Mouse (Mus musculus): Measurements from ENCODE around the gene Man1c1.

Gene Man1c1

GRCm38 (mm10) chr4:134703835-134704546 is at the start of gene Man1c1:
TSS of gene Man1c1 (minus strand) at chr4:134704290.
- in situ Hi-C loops (cut with MboI, MseI): no loop called here

DNA sequence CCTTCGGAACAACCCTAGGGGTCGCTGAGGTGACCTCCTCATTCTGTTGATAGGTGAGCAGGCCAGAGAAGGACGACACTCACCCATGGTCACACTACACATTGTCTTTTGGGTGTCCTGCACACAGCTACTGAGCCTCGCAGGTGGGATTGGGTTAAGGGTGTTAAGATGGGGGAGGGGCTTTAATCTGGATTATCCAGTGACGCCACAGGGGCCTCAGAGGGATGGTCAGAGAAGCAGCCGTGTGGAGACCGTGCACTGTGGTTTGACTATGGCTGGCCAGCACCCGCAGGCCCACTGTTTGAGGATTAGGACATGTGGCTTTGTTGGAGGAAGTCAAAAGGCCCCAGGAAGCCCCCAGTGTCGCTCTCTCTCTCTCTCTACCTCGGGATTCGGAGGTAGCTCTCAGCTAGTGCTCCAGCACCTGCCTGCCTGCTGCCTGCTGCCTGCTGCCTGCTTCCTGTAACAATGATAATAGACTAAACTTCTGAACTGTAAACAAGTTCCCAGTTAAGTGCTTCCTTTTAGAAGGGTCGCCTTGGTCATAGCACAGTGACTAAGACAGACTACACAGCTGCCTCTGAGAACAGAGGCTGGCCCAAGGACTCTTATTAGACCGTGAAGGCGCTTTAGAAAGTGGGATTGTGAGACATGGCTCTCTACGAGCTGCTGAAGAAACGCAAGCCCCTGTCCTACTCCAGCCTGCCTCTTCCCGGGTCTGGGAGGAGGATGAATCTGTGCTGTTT is 49.6 kb upstream of the Man1c1 start:
- in situ Hi-C loops (cut with MboI, MseI): no loop called here

- in situ Hi-C loops (cut with MboI, MseI): no loop called here
Measured at GRCm38 (mm10) chr4:134752911-134753426, 48.9 kb upstream of the Man1c1 start.

- in situ Hi-C loops (cut with MboI, MseI): no loop called here
Measured at GRCm38 (mm10) chr4:134751682-134752380, 47.7 kb upstream of the Man1c1 start.

DNA sequence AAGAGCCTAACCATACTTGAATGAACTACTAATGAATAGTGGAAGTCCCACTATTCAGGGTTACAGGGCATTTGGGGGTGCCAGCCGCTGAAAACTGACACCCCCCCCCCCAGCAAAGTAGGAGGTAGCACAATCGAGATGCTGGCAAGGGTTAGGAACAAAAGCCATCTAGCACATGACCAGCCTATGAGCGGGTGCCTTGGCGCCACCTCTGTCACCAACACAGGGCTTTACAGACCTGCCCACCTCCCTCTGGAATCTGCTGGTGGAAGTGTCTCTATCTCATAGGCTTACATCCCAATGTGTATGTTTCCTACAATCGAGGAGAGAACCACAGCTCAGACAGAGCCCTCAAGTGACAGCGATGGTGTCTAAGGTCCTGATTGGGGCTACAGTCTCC is 46.7 kb upstream of the Man1c1 start:
- in situ Hi-C loops (cut with MboI, MseI): no loop called here

DNA sequence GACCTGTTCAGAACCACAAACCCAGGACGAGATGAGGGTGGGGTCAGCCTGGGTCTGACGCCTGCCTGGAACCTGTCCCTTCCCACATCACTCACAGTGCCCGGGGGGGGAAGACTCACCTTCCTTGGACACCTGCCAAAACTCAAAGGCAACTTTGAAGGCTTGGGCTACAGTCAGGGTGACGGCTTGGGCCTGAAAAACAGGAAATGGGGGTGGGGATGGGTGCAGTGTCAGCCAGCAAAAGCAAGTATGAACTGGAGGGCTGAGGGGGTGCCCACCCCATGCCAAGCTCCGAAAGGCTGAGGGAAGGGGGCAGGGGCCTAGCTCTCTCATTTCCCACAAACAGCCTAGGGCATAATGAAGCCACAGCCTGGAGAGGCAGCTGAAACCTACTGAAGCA is 46.2 kb upstream of the Man1c1 start:
- in situ Hi-C loops (cut with MboI, MseI): no loop called here

- in situ Hi-C loops (cut with MboI, MseI): no loop called here
Measured at GRCm38 (mm10) chr4:134749301-134750030, 45.4 kb upstream of the Man1c1 start.

DNA sequence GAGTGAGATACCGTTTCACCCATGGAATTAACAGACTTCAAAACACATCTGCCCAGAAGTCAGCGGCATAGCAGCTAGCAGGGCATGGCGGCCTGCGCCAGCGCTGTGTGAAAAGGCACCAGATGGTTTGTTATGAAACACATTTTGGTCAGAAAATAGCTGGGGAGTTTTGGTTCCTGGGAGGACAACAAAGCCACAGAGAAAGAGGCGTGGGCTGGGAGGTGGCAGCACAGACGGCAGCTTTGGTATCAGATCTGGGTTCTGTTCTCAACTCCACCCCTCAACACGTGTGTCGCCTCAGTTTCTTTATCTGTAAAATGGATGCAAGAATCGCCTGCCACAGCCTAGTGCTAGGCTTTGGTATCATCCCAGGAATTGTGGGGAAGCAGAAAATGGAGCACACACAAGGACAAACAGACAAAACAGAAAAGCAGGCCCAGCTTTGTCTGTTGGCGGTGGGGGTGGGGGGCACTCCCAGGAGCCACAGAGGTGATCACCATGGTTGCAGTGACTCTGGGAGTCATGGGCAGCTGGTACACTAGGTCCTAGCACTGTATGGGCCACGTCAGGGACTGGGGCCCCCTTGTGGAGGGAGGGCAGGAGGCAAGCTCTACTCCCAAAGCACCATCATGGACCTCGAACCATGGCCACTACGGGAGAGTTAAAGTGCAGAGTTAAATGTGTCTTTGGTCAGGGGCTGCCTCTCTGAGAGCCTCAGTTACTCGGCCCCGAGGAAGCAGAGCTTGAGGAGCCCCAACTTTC is 42.0 kb upstream of the Man1c1 start:
- in situ Hi-C loops (cut with MboI, MseI): no loop called here

- in situ Hi-C loops (cut with MboI, MseI): no loop called here
Measured at GRCm38 (mm10) chr4:134743881-134744633, 40.0 kb upstream of the Man1c1 start.

DNA sequence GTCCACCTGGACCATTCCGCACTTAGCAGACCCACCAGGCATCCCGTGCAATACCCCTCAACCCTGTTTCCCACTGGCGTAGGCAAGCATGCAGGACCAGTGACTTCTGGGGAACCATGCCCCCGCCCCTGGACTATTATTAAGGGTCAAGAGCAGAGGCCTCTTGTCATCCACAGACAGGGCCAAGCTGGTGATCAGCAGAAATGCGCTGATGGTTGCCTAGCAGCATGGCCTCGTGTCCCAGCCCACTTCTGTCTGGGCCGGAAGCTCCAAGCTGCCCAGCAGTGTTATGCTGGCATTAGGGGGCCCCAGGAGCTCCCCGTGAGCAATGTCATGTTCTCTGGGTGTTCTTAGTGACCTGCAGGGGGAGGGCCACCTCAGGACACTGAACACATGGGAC is 37.9 kb upstream of the Man1c1 start:
- in situ Hi-C loops (cut with MboI, MseI): no loop called here

- in situ Hi-C loops (cut with MboI, MseI): no loop called here
Measured at GRCm38 (mm10) chr4:134740186-134740585, 36.1 kb upstream of the Man1c1 start.

DNA sequence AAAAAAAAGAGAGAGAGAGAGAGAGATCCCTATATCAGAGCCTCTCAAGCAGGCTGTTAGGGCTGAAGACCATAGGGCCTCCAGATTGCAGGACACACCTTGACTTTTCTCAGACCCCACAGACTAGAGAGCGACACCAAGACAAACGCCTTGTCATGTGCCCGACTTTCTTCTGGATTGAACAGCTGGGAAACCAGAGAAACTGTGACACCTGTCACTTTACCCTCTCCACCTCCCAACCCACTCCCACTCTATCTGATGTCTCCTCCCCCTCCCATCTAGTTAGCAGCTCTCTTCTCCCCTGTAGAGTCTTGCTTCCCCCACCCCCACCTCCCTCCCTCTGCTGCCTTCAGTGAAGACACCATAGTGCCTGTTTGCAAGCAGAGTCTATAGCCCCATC is 35.4 kb upstream of the Man1c1 start:
- in situ Hi-C loops (cut with MboI, MseI): no loop called here

- in situ Hi-C loops (cut with MboI, MseI): no loop called here
Measured at GRCm38 (mm10) chr4:134737365-134737910, 33.3 kb upstream of the Man1c1 start.

GRCm38 (mm10) chr4:134736147-134736546 is 32.1 kb upstream of the Man1c1 start:
- in situ Hi-C loops (cut with MboI, MseI): no loop called here

GRCm38 (mm10) chr4:134734629-134735081 is 30.6 kb upstream of the Man1c1 start:
- in situ Hi-C loops (cut with MboI, MseI): no loop called here

DNA sequence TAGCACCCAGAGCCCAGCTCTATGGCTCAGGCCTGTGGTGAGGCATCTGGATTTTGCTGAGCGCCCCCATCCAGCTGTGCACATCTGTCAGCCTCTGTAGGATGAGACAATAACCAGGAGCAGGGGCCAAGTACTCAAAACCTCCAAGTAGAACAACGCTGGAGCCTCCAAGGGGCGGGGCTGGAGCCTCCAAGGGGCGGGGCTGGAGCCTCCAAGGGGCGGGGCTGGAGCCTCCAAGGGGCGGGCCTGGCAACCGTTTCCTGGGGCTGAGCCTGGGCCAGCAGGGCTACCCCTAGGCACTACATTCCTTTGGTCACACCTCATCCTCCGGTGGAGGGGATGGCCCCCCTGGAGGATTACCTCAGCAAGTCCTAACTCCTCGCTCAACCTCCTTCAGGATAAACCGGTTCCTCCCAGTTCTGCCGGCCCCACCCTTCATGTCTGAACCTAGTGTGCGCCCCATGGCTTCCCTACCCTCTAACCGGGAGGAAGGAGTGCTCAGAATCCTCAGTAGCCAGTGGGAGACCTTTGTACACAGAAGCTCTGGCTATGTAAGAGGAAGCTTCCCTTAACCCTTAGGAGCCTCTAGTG is 30.0 kb upstream of the Man1c1 start:
- in situ Hi-C loops (cut with MboI, MseI): no loop called here

DNA sequence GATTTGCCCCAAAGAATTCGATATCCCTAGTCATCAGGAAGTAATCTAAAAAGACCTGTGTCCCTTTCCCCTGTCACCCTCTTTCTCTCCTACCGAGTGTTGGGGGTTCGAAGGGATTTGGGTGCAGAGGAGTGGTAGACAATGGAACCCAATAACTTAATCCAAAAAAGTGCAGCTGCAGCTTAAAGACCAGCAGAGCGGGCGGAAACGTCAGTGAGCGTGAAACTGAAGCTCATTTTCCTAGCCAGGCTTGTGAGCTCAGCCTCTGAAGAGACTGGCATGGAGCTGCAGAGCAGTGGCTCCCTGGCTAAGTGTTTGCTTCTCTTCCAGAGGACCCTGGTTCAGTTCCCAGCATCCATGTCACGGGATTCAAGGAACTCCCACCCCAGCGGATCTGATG is 29.3 kb upstream of the Man1c1 start:
- in situ Hi-C loops (cut with MboI, MseI): no loop called here

DNA sequence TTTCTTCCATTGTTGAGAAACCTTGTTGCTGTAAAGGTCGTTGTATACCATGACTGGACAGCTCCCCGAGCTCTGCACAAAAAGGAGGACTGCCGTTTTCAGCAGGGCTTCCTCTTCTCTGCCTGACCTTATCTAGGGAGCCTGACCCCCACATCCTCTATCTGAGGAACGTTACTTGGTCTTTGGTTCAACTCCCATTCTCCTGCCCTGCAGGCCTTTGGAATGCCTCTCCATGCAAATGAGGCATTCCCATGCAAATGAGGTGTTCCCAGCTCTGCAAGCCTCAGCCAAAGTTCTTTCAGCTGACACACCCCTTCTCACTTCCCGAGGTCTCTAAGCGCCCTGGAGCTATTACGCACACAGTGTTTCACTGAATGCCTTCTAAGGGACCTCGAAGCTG is 26.0 kb upstream of the Man1c1 start:
- in situ Hi-C loops (cut with MboI, MseI): no loop called here

DNA sequence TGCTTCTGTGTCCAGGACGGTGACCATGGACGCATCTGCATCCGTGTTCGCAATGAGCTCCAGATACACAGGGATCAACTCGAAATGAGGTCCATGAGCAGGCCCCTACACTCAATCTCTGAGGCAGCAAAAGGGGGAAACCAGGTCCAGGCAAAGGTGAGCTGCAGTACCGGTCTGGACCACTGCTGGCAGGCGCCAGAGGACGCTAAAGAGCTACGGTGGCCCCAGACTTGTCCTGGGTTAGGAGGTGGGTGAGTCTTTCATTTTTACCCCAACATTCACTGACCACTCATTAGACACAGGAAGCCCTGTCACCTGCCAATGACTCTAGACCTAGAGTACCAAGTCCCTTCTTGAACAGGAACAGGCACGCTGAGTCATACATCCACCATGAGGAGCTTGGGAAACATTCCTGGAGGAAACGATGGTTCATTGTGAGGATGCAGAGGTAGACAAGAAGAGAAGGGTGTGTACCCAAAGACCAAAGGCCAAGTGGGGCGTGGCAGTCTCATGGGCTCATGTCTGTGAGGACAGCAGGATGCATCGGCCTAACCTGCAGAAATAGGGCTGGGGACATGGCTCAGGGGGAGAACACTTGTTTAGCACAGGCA is 21.8 kb upstream of the Man1c1 start:
- in situ Hi-C loops (cut with MboI, MseI): no loop called here

Data from T-helper 1 cell (primary cell).